Mouse (Mus musculus) liver, adult 2 months (tissue): Measurements from ENCODE around the gene Plpp1.

ENCODE experiments used
- CTCF ChIP-seq: fragments of 200-500 bp; IDR thresholded peaks from 2 replicates; pipeline ENCODE4 v1.5.1; 2011; ENCODE audit warnings: low read depth, low read length, control low read depth
- POLR2A ChIP-seq: fragments of 200-500 bp; IDR thresholded peaks from 2 replicates; pipeline ENCODE4 v1.6.1; 2011; ENCODE audit warnings: low read length, control low read depth; ENCODE audit not compliant: insufficient read depth; ENCODE audit errors: extremely low read depth

GRCm38 (mm10) chr13:112854402-112854801 lies 53.8 kb downstream of the Plpp1 start:
- TF ChIP-seq POLR2A (no peak), CTCF (no peak)
